In the genomic region with DNA sequence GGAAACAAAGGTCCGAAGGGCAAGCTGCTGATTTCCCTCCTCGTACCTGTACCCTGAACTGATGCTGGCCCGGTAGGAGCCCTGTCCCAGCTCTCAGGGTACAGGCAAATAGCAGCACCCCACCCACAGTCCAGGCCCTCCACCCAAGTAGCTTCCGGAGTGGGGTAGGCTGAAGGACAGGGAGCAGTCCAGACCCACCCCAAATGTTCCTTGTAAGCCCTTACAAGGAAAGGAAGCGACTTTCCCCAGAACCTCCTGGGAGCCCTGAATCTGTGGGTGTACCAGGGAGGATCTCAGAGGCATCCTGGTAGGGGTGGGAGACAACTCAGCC, we compare ENCODE assay signal across 11 mouse cellular contexts. TPM values are rescaled to one million over a fixed set of nuclear protein-coding genes. Genes with fewer than 3 reads are reported as not detected.
DNase-seq lines count a peak whose midpoint lies in the region; ATAC-seq and TF ChIP-seq lines count a peak whose summit lies in the region.
"Had no signal": no experiment of that assay in that cellular context is flagged by ENCODE, and none has a peak within 500 bp of the region (broad histone marks: within the 10 kb centered on the region; RNA-seq: fewer than 3 reads in every experiment).

No protein-coding gene starts in this region.

- TF ChIP-seq POLR2A in CH12.LX (IDR thresholded peaks at IDR 0.05; ENCODE audit: low read depth, low read length), result no peak
- no peak for TF ChIP-seq POLR2A in bone marrow macrophage, adult 2 months (IDR thresholded peaks at IDR 0.05; ENCODE audit: borderline replicate concordance, low read depth, low read length)

- H3K9ac ChIP-seq in hindbrain, postnatal 0 days (replicated peaks; ENCODE audit: low read length), result no peak overlapping the region
- peak overlapping the region; percentile 97 for H3K9ac ChIP-seq in CH12.LX (ENCODE audit: insufficient read depth, low read depth)
- H3K9ac ChIP-seq in liver, embryonic 13.5 days, result peak overlapping the region; percentile 79
- H3K9ac ChIP-seq: limb, embryonic 13.5 days had no signal

- H3K27me3 ChIP-seq in hindbrain, embryonic 10.5 days (ENCODE audit: insufficient read depth, poor library complexity, severe bottlenecking), result no peaks in the 10 kb centered on the region; the same call in 1 of the 2 replicates
- no peaks in the 10 kb centered on the region for H3K27me3 ChIP-seq in hindbrain, postnatal 0 days (ENCODE audit: insufficient read depth, low read length)
- no peaks in the 10 kb centered on the region for H3K27me3 ChIP-seq in CH12.LX (replicated peaks)
- no peaks in the 10 kb centered on the region for H3K27me3 ChIP-seq in liver, embryonic 13.5 days

- TF ChIP-seq RAD21 in CH12.LX (IDR thresholded peaks at IDR 0.05; ENCODE audit: low read depth, low read length), result no peak

- peaks cover 44% of the 10 kb centered on the region for H3K79me2 ChIP-seq in CH12.LX (replicated peaks; ENCODE audit: control insufficient read depth, extremely low read depth, insufficient read depth, poor library complexity, severe bottlenecking)

- WGBS in hindbrain, embryonic 10.5 days, result 91% methylated on average over 5 of the region's 5 CpGs
- 91% methylated on average over 5 of the region's 5 CpGs for WGBS in hindbrain, postnatal 0 days
- WGBS in liver, embryonic 13.5 days (ENCODE audit: insufficient replicate concordance), result 28% methylated on average over 5 of the region's 5 CpGs

- H3K4me1 ChIP-seq in hindbrain, embryonic 10.5 days (replicated peaks), result peaks cover 7% of the 10 kb centered on the region
- H3K4me1 ChIP-seq in hindbrain, postnatal 0 days (ENCODE audit: insufficient read depth, low read length), result no peaks in the 10 kb centered on the region
- peaks cover 53 to 74% of the 10 kb centered on the region in 2 experiments for H3K4me1 ChIP-seq in CH12.LX (ENCODE audit: control insufficient read depth in 1 of 2, insufficient read depth in 2 of 2)
- peaks cover 25% of the 10 kb centered on the region for H3K4me1 ChIP-seq in bone marrow macrophage, adult 2 months (ENCODE audit: control insufficient read depth, insufficient read depth, low read length)
- H3K4me1 ChIP-seq in liver, embryonic 13.5 days (replicated peaks), result peaks cover 70% of the 10 kb centered on the region
- H3K4me1 ChIP-seq: limb, embryonic 13.5 days had no signal

- no peak overlapping the region for H3K4me2 ChIP-seq in hindbrain, postnatal 0 days (ENCODE audit: low read depth, low read length)
- peak overlapping the region; percentile 19; the same call in 1 of the 2 replicates for H3K4me2 ChIP-seq in CH12.LX (ENCODE audit: insufficient read depth, low read depth, poor library complexity, severe bottlenecking)
- H3K4me2 ChIP-seq in liver, embryonic 13.5 days, result peak overlapping the region; percentile 77
- H3K4me2 ChIP-seq: limb, embryonic 13.5 days had no signal

- dilution Hi-C loops in CH12.LX (cut with MboI; ENCODE audit: extremely low pct_ligation_motif_present, extremely low pct_unique_long_range_greater_than_20kb, low sequenced_read_pairs), result no loop called here

- H3K9me3 ChIP-seq in hindbrain, embryonic 10.5 days, result no peaks in the 10 kb centered on the region; the same call in 1 of the 2 replicates
- no peaks in the 10 kb centered on the region for H3K9me3 ChIP-seq in hindbrain, postnatal 0 days (ENCODE audit: low read length)
- peaks cover 6% of the 10 kb centered on the region for H3K9me3 ChIP-seq in CH12.LX (replicated peaks; ENCODE audit: low read length)
- no peaks in the 10 kb centered on the region for H3K9me3 ChIP-seq in liver, embryonic 13.5 days (replicated peaks)
- H3K9me3 ChIP-seq: limb, embryonic 13.5 days had no signal

- DNase-seq in hindbrain, embryonic 10.5 days (ENCODE audit: low spot score), result no peak
- DNase-seq in hindbrain, postnatal 0 days (ENCODE audit: low spot score), result no peak
- DNase-seq in CH12.LX (ENCODE audit: extremely low read depth) (no peak), adipocyte (ENCODE audit: low spot score) (no peak)
- DNase-seq in liver, embryonic 13.5 days, result no peak
- DNase-seq in urinary bladder, postnatal 25 days (ENCODE audit: low spot score), result no peak
- DNase-seq in urinary bladder, adult 18-20 months (ENCODE audit: low spot score in 2 of 2), result no peak
- DNase-seq: kidney, adult 9 months had no signal

- ATAC-seq in hindbrain, postnatal 0 days, result no peak
- ATAC-seq in liver, embryonic 13.5 days (ENCODE audit: low read depth), result peak; percentile 61

- in situ Hi-C loops in CH12.LX (cut with MboI; ENCODE audit: low pct_ligation_motif_present, low pct_unique_long_range_greater_than_20kb, low sequenced_read_pairs), result no loop called here

- H3K4me3 ChIP-seq in hindbrain, embryonic 10.5 days, result no peak overlapping the region
- H3K4me3 ChIP-seq in hindbrain, postnatal 0 days (ENCODE audit: low read length), result no peak overlapping the region
- peak overlapping the region; percentile 72 to 98 (median 87) for H3K4me3 ChIP-seq in CH12.LX (replicated peaks in 1 of 3; ENCODE audit: low read depth in 2 of 3, low read length in 2 of 3, poor library complexity in 1 of 3)
- H3K4me3 ChIP-seq in bone marrow macrophage, adult 2 months (ENCODE audit: insufficient read depth, low read length), result peak overlapping the region; percentile 87
- peak overlapping the region; percentile 61 for H3K4me3 ChIP-seq in liver, embryonic 13.5 days (replicated peaks)
- H3K4me3 ChIP-seq: limb, embryonic 13.5 days had no signal

- TF ChIP-seq CTCF in hindbrain, postnatal 0 days (IDR thresholded peaks at IDR 0.05; ENCODE audit: low read depth), result no peak
- no peak for TF ChIP-seq CTCF in CH12.LX (conservative IDR thresholded peaks at IDR 0.05 in 1 of 2, IDR thresholded peaks at IDR 0.05 in 1 of 2; ENCODE audit: low read depth in 2 of 2, low read length in 2 of 2)
- no peak for TF ChIP-seq CTCF in bone marrow macrophage, adult 2 months (IDR thresholded peaks at IDR 0.05; ENCODE audit: low read depth, low read length)

- no peak for TF ChIP-seq EP300 in CH12.LX (IDR thresholded peaks at IDR 0.05; ENCODE audit: low read length)

- H3K27ac ChIP-seq in hindbrain, embryonic 10.5 days, result peak overlapping the region; percentile 60; the same call in 1 of the 2 replicates
- no peak overlapping the region for H3K27ac ChIP-seq in hindbrain, postnatal 0 days
- H3K27ac ChIP-seq in CH12.LX (ENCODE audit: insufficient read depth, low read depth), result peak overlapping the region; percentile 98
- peak overlapping the region; percentile 83 for H3K27ac ChIP-seq in bone marrow macrophage, adult 2 months (ENCODE audit: insufficient read depth, low read depth, low read length)
- peak overlapping the region; percentile 95 for H3K27ac ChIP-seq in liver, embryonic 13.5 days
- H3K27ac ChIP-seq: limb, embryonic 13.5 days had no signal

- H3K36me3 ChIP-seq in hindbrain, embryonic 10.5 days, result no peaks in the 10 kb centered on the region
- H3K36me3 ChIP-seq in hindbrain, postnatal 0 days (ENCODE audit: insufficient read depth, low read length), result no peaks in the 10 kb centered on the region
- H3K36me3 ChIP-seq in CH12.LX (replicated peaks in 1 of 2; ENCODE audit: control insufficient read depth in 1 of 2, insufficient read depth in 1 of 2, low read length in 1 of 2), result peaks cover 37 to 46% of the 10 kb centered on the region in 2 experiments
- H3K36me3 ChIP-seq in liver, embryonic 13.5 days, result peaks cover 24% of the 10 kb centered on the region
- H3K36me3 ChIP-seq: limb, embryonic 13.5 days had no signal

TF ChIP-seq in CH12.LX, 34 proteins besides CTCF, POLR2A, EP300 and RAD21:
- no peak for TF ChIP-seq MYC (IDR thresholded peaks at IDR 0.05; ENCODE audit: low read depth, low read length)

RNA-seq across cellular contexts. Expression of a gene that starts 0.3 kb away (rescaled TPM):
- 7.8 and 8.1 TPM in 2 replicates for polyA plus RNA-seq in hindbrain, embryonic 10.5 days (2016; fragmentation: Nextera tagmentation; extraction: Ambion mirVana)
- total RNA-seq in hindbrain, postnatal 0 days (2014; rRNA removed), result 2.0 and 3.4 TPM in 2 replicates
- 5.0 and 6.8 TPM in 2 replicates for polyA plus RNA-seq in hindbrain, postnatal 0 days (2015; fragmentation: Nextera tagmentation; extraction: Ambion mirVana)
- total RNA-seq in CH12.LX (2012; rRNA removed) (314 and 453 TPM in 2 replicates), CH12.LX (2014; rRNA removed) (142 and 160 TPM in 2 replicates)
- 883 and 942 TPM in 2 replicates for polyA plus RNA-seq in CH12.LX (2012; ENCODE audit: insufficient read length, low read depth)
- polyA plus RNA-seq in bone marrow macrophage, adult 2 months (2012; ENCODE audit: insufficient read depth, insufficient read length, missing spikeins), result 440 and 552 TPM in 2 replicates
- polyA plus RNA-seq in liver, embryonic 13.5 days (2015; fragmentation: Nextera tagmentation; extraction: Ambion mirVana), result 75.2 and 81.2 TPM in 2 replicates

RNA-seq across cellular contexts. Expression of a gene that starts 24.6 kb away (rescaled TPM):
- polyA plus RNA-seq in hindbrain, embryonic 10.5 days (2016; fragmentation: Nextera tagmentation; extraction: Ambion mirVana), result 4.9 and 8.1 TPM in 2 replicates
- 6.4 and 6.8 TPM in 2 replicates for total RNA-seq in hindbrain, postnatal 0 days (2014; rRNA removed)
- polyA plus RNA-seq in hindbrain, postnatal 0 days (2015; fragmentation: Nextera tagmentation; extraction: Ambion mirVana), result 5.7 and 7.2 TPM in 2 replicates
- 42.2 and 51.9 TPM in 2 replicates for total RNA-seq in CH12.LX (2012; rRNA removed)
- 38.6 and 39.2 TPM in 2 replicates for total RNA-seq in CH12.LX (2014; rRNA removed)
- 75.3 and 80.5 TPM in 2 replicates for polyA plus RNA-seq in CH12.LX (2012; ENCODE audit: insufficient read length, low read depth)
- 382 and 398 TPM in 2 replicates for polyA plus RNA-seq in bone marrow macrophage, adult 2 months (2012; ENCODE audit: insufficient read depth, insufficient read length, missing spikeins)
- polyA plus RNA-seq in liver, embryonic 13.5 days (2015; fragmentation: Nextera tagmentation; extraction: Ambion mirVana), result 11.9 and 12.5 TPM in 2 replicates

RNA-seq across cellular contexts. Expression of a gene that starts 27.8 kb away (rescaled TPM):
- polyA plus RNA-seq in hindbrain, embryonic 10.5 days (2016; fragmentation: Nextera tagmentation; extraction: Ambion mirVana), result 0.04 and 0.22 TPM in 2 replicates
- total RNA-seq in hindbrain, postnatal 0 days (2014; rRNA removed), result 3.1 and 4.0 TPM in 2 replicates
- 0.97 and 1.0 TPM in 2 replicates for polyA plus RNA-seq in hindbrain, postnatal 0 days (2015; fragmentation: Nextera tagmentation; extraction: Ambion mirVana)
- total RNA-seq in CH12.LX (2012; rRNA removed), result not detected in 2 replicates
- total RNA-seq in CH12.LX (2014; rRNA removed), result not detected in 2 replicates
- 0.14 and 0.36 TPM in 2 replicates for polyA plus RNA-seq in CH12.LX (2012; ENCODE audit: insufficient read length, low read depth)
- polyA plus RNA-seq in bone marrow macrophage, adult 2 months (2012; ENCODE audit: insufficient read depth, insufficient read length, missing spikeins), result not detected in 2 replicates
- polyA plus RNA-seq in liver, embryonic 13.5 days (2015; fragmentation: Nextera tagmentation; extraction: Ambion mirVana), result not detected in 2 replicates
- total RNA-seq: hematopoietic stem cell, adult 5-6 weeks had no signal
- polyA plus RNA-seq: limb, embryonic 13.5 days had no signal

RNA-seq across cellular contexts. Expression of a gene that starts 41.0 kb away (rescaled TPM):
- polyA plus RNA-seq in hindbrain, embryonic 10.5 days (2016; fragmentation: Nextera tagmentation; extraction: Ambion mirVana), result 9.8 and 9.9 TPM in 2 replicates
- 3.1 and 6.1 TPM in 2 replicates for total RNA-seq in hindbrain, postnatal 0 days (2014; rRNA removed)
- polyA plus RNA-seq in hindbrain, postnatal 0 days (2015; fragmentation: Nextera tagmentation; extraction: Ambion mirVana), result 10.0 and 10.2 TPM in 2 replicates
- total RNA-seq in CH12.LX (2012; rRNA removed) (4.1 and 6.3 TPM in 2 replicates), CH12.LX (2014; rRNA removed) (5.0 and 5.7 TPM in 2 replicates)
- 27.7 and 28.1 TPM in 2 replicates for polyA plus RNA-seq in CH12.LX (2012; ENCODE audit: insufficient read length, low read depth)
- polyA plus RNA-seq in bone marrow macrophage, adult 2 months (2012; ENCODE audit: insufficient read depth, insufficient read length, missing spikeins), result 1.9 and 2.2 TPM in 2 replicates
- polyA plus RNA-seq in liver, embryonic 13.5 days (2015; fragmentation: Nextera tagmentation; extraction: Ambion mirVana), result 3.6 and 4.5 TPM in 2 replicates

Comparison
In these comparisons a context has a peak if more than half of its experiments do, and no peak if none do; other contexts are left out.
1. H3K4me3 ChIP-seq: peak in CH12.LX (3 of 3), bone marrow macrophage, adult 2 months (single experiment) and liver, embryonic 13.5 days (single experiment); none in hindbrain, embryonic 10.5 days (single experiment) and hindbrain, postnatal 0 days (single experiment).